Mouse (Mus musculus): ENCODE measurements around the gene Col6a6.
"Not testable (repeated sequence)": the region's sequence is repeated elsewhere in the genome, so short reads cannot be mapped to it uniquely, and the experiment has no call there.

Col6a6 gene

GRCm38 (mm10) chr9:105827791-105828385, at the start of gene Col6a6:
TSS of gene Col6a6 (minus strand) at chr9:105828160.
- DNase-seq (ENCODE audit: low read depth in 2 of 2, low spot score in 2 of 2), result no peak

DNA sequence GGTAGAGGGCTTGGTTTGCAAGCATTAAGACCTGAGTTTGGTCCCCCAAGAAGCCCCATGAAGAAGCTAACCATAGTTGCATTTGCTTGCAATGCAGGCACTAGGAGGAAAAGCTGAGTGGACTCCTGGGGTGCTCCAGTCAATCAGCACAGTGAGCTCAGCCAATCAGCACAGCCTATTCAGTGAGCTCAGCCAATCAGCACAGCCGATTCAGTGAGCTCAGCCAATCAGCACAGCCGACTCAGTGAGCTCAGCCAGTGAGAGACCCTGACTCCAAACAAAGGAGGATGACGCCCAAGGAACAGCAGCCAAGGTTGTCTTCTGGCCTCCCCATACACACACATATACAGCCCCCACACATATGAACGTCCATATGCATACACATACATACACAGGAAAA, 48.2 kb upstream of the Col6a6 start:
- no peak for DNase-seq (ENCODE audit: low read depth in 2 of 2, low spot score in 2 of 2)

GRCm38 (mm10) chr9:105871643-105872042, 43.7 kb upstream of the Col6a6 start:
- DNase-seq (ENCODE audit: low read depth in 2 of 2, low spot score in 2 of 2), result no peak

DNA sequence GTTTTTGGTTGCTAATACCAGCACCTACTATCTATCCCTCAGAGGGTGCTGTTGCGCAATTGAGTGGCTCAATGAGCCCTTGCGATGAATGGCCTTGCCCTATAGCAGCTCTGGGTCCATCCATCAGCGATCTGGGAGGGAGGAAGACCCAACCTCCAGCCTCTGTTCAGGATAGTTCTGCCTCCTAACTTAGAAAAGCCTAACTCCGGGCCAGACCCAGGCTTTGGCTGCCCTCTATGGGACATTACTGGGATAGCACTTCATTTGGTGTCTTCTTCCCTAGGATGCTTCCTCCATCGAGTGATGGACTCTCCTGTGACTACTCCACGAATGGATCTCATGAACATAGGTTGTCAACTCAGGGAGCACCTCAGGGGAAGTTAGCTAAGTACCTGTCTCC, 29.8 kb upstream of the Col6a6 start:
- DNase-seq (ENCODE audit: low read depth in 2 of 2, low spot score in 2 of 2), result peak; percentile 4 to 39

DNA sequence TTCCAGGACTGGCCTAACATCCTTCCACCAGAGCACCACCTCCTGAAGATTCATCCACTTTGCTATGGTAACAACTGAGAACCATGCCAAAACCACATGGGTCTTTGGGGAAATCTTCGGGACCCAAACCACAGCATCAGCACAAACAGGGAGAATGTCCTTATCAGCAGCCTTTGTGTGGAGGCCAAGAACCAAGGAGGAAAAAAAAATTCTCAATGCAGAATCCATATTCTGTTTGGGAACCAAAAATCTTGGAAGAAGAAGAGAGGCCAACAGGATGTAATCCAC, 24.8 kb upstream of the Col6a6 start:
- no peak for DNase-seq (ENCODE audit: low read depth in 2 of 2, low spot score in 2 of 2)

GRCm38 (mm10) chr9:105852015-105852777, 24.2 kb upstream of the Col6a6 start:
- DNase-seq (ENCODE audit: low read depth in 2 of 2, low spot score in 2 of 2), result no peak

- no peak for DNase-seq (ENCODE audit: low read depth in 2 of 2, low spot score in 2 of 2)
These were observed 23.1 kb upstream of the Col6a6 start for GRCm38 (mm10) chr9:105851011-105851410.

DNA sequence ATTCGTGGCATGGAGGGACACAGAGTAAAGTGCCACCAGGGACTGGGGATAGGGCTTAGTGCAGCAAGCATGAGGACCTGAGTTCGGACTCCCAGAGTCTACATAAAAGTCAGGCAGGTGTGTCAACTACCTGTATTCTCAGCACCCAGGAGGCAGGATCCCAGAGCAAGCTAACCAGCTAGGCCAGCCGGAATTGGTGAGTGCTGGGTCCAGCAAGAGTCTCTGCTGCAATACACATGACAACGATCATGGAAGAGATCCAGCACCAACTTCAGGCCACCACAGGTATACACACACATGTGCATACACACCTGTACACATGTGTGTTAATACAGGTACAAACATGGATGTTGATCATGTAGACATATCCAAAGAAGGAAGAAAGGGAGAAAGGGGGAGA, 20.4 kb upstream of the Col6a6 start:
- DNase-seq (ENCODE audit: low read depth in 2 of 2, low spot score in 2 of 2), result no peak

- no peak for DNase-seq (ENCODE audit: low read depth in 2 of 2, low spot score in 2 of 2)
These were observed 19.3 kb upstream of the Col6a6 start for GRCm38 (mm10) chr9:105847261-105847660.

DNA sequence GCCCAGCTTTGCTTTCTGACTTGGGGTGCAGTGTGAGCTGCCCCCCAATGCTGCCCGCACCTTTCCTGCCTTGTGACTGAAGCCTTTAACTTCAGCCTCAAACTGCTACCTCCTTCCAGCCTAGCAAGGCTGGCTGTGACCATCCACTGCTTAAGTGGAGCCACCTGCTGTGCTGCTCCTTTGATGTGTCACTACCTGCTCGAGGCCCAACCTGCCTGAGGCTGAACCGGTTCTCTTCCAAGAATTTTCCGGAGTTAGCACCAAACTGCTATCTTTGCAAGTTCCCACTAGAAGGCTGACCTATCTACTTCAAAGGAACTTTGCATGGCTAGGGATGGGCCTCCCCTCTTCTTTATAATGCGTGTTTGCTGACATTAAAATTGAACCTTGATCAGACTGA, 13.4 kb upstream of the Col6a6 start:
- DNase-seq (ENCODE audit: low read depth in 2 of 2, low spot score in 2 of 2), result not testable (repeated sequence)

DNA sequence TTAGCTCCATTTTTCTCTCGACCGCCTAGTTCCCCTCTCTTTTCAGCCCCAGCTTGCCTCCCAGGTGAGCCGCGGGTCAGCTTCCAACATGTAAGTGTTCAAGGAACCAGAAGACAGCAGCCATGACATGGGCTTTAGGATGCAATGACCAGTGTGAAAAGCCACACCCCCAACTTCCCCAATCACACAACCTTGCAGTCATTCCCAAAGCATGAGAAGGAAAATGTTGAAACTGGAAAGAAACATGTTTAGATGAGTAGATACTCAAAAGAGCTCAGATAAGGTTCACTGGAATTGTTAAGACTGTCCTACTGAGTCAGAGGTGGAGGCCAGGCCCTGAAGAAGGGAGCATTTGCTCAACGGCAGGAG, 11.2 kb upstream of the Col6a6 start:
- DNase-seq (ENCODE audit: low read depth in 2 of 2, low spot score in 2 of 2), result no peak

- no peak for DNase-seq (ENCODE audit: low read depth in 2 of 2, low spot score in 2 of 2)
These were observed 10.6 kb upstream of the Col6a6 start for GRCm38 (mm10) chr9:105838396-105839146.

DNA sequence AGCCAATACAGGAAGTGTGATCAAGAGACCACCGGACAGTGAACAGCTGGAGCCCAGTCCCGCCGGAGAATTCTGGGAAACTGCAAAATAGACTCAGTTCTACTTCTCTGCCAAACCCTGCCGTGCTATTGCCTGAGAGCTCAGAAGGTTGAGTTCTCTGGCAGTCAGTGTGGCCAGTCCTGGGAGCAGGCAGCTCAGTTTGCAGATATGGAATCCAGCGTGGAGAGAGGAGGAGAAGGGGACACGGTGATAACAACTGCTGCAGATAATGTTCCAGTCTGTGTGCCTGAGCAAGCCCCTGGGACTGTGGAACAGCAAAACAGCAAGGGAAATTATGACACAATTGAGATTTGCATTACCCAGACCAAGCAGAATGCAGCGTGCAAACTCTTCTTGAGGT, 7.6 kb upstream of the Col6a6 start:
- DNase-seq (ENCODE audit: low read depth in 2 of 2, low spot score in 2 of 2), result no peak

- DNase-seq (ENCODE audit: low read depth in 2 of 2, low spot score in 2 of 2), result no peak
These were observed 6.8 kb upstream of the Col6a6 start for GRCm38 (mm10) chr9:105834799-105835198.

DNA sequence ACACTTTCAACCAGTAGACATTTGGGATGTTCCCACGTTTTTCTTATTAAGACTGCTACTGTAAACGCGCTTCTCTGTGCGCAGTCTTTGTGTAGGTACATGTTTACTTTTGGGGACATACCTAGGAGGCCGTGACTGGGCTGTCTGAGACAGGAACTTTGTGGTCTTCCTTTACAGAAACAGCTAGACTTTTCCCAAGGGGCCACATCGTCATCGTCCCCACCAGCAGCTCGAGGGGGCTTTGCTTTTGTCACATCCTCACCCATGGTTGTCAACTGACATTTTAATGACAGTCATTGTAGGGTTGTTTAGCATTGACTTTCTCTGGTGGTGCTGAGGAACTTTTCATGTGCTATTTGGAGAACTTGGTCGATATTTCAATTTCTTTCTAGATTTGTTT, 3.3 kb upstream of the Col6a6 start:
- DNase-seq (ENCODE audit: low read depth in 2 of 2, low spot score in 2 of 2), result no peak

- no peak for DNase-seq (ENCODE audit: low read depth in 2 of 2, low spot score in 2 of 2)
These were observed 798 bp downstream of the Col6a6 start for GRCm38 (mm10) chr9:105827076-105827647.

- DNase-seq (ENCODE audit: low read depth in 2 of 2, low spot score in 2 of 2), result no peak
These were observed 7.2 kb downstream of the Col6a6 start for GRCm38 (mm10) chr9:105820711-105821110.

DNA sequence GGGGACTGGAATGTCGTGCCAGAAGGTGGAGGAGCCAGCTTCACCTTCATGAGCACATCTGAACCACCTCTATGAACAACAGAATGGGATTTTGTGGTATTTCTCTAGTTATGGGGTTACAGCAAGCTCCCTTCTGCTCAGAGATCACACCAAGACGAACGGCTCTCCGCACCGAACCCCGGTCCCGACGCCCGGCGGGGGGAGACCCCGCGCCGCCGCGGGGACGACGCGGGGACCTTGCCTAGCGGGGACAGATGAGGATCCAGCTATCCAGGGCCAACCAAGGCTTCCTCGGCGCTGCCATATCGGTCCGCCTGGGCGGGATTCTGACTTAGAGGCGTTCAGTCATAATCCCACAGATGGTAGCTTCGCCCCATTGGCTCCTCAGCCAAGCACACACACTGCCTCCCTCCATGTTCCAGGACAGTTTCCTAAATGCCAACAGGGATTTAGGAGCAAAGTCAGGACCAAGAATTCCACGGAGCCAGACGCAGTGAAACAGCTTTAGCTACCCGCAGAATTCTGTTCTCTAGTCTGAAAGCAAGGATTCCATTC, 8.7 kb downstream of the Col6a6 start:
- no peak for DNase-seq (ENCODE audit: low read depth in 2 of 2, low spot score in 2 of 2)

DNA sequence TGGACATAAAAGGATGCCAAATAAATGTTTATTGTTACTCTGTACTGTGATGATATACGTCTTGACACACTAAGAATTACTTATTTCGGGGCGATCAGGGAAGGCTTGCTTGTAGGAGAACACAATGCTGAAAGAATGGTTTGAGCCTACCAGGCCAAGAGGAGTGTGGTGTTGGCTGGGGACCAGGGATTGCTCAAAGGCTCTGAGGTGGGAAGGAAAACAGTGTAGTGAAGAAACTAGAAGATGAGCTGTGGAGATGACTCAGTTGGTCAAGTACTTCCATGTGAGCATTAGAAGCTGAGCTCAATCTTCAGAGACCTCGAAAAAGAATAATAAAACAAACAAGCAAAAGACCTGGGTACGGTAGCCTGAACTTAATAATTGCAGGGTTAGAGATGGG, 13.5 kb downstream of the Col6a6 start:
- DNase-seq (ENCODE audit: low read depth in 2 of 2, low spot score in 2 of 2), result no peak

DNA sequence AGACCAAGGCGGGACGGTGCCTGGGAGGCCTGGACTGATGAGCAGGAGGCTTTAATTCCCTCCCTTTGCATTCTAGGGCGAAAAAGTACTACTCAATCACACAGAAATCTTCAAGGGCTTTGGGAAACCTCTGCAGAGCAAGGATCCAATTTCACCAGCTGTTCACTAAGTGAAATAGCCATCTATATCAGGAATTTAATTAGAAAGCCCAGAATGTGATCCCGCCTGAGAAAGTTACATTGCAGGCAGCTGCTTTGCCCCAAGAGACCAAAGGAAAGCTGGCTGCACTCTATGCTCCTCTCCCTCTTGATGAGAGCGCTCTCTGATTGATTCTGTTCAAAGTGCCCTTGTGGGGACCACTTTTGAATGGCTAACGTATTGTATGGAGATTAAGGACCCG, 16.5 kb downstream of the Col6a6 start:
- DNase-seq (ENCODE audit: low read depth in 2 of 2, low spot score in 2 of 2), result no peak

DNA sequence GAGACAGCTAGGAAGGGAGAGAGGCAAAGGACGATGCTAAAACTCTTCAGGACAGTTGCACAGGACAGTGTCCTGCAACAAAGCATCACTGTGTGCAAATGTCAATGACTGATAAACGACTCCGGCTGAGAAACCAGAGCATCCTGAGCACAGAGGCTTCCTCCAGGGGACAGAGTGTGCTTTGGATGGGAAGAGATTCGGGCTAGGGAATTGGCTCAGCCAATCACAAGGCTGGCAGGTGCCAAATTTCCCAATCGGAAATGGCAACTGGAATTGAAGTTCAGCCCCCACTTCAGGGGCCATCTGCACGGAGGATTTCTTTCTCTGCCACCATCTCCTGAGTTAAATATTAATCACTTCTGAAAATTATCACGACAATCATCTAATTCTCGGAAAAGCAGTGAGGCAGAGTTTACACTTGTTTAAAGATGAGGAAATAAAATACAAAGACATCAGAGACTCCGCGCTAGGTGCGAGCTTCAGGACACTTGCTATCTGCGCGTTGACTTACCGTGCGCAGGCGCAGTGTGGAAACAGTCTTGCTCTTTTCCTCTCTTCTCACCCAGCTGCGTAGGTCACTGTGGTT, 18.9 kb downstream of the Col6a6 start:
- no peak for DNase-seq (ENCODE audit: low read depth in 2 of 2, low spot score in 2 of 2)

- no peak for DNase-seq (ENCODE audit: low read depth in 2 of 2, low spot score in 2 of 2)
These were observed 24.5 kb downstream of the Col6a6 start for GRCm38 (mm10) chr9:105803416-105803815.

All from CD8-positive naive resting alpha-beta T cell, adult 2 months (primary cell).